Mouse (Mus musculus) 416B (cell line): Measurements from ENCODE around the gene Fgf14.
"Not testable (repeated sequence)": the region's sequence is repeated elsewhere in the genome, so short reads cannot be mapped to it uniquely, and the experiment has no call there.

ENCODE experiments used
- DNase-seq: peaks from one replicate; pipeline ENCODE4 v3.0.0; 2011; ENCODE audit warnings: low read depth

Fgf14 gene

DNA sequence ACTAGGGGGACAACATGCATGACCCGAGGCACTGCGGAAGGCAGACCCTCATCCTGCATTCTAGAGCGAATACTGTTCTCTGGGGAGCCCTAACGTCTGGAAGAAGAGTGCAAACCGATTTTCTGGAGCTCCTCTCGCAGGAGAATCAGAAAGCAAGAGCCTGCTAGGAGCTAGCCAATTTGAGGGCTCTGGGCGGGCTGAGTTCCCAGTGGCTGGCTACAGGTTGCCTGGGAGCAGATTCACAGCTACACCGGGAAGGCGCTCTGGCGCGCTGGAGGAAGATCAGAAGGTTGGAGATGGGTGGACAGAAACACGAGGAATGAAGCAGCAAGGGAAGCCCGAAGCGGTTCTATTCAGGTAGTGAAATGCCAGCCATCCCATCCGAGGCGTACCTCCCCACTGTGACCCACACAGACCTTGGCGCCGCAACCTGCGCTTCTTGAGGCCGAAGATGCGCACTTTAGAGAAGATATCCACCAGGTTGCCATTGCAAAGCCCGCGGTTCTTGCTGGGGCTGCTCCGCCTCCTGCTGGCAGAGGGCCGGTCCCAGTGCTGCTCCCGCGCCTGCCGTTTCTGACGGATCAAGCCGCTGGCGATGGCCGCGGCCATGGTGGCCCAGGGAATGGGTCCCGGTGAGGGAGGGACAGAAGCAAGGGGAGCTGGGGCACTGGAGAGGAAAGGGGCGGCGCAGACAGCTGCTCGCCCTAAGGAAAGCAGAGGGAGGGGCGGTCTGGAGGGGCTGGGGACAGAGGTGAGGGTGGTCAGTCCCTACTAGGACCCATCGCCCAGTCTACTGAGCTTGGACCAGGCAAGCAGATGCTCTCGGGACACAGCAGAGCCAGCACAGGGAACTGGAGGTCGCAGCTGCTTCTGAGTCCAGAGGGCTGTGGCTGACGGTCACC, 484.8 kb downstream of the Fgf14 start:
- no peak for DNase-seq

GRCm38 (mm10) chr14:124180265-124180664, 496.7 kb downstream of the Fgf14 start:
- DNase-seq, result no peak

GRCm38 (mm10) chr14:124174111-124174510, 502.8 kb downstream of the Fgf14 start:
- DNase-seq, result no peak

- DNase-seq, result no peak
Observed at GRCm38 (mm10) chr14:124163618-124164185, 513.2 kb downstream of the Fgf14 start.

- DNase-seq, result peak; percentile 0
Observed at GRCm38 (mm10) chr14:124147378-124147777, 529.5 kb downstream of the Fgf14 start.

GRCm38 (mm10) chr14:124107205-124107873, 569.6 kb downstream of the Fgf14 start:
- DNase-seq, result no peak

DNA sequence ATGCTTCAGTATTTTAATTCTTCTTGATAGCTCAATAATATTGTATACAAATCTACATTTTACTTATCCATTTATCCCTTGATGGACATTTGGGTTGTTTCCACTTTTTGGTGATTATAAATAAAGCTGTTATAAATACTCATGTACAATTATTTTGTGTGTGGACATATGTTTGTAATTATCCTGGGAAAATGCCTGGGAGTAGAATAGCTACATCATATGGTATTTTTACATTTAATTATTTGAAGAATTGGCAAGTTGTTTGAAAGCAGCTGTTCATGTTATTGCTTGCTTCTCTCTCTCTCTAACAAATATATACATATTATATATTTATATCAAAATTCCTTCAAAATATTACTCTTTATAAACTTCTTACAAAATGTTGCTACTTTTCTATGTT, 593.8 kb downstream of the Fgf14 start:
- no peak for DNase-seq

- DNase-seq, result no peak
Observed at GRCm38 (mm10) chr14:124044016-124044415, 632.9 kb downstream of the Fgf14 start.

DNA sequence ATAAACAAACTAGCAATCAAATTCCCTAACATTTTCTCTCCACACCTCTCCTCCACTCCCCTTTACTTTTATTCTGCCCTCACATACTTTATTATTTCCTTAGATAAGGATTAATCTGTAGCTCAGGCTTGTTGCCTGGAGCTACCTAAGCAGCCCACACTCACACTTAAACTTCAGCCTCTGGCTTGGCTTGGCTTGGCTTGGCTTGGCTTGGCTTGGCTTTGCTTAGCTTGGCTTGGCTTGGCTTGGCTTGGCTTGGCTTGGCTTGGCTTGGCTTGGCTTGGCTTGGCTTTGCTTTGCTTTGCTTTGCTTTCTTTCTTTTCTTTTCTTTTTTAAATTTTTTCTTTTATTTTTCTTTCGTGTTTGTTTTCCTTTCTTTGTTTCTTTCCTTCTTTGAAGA, 636.3 kb downstream of the Fgf14 start:
- no peak for DNase-seq

- DNase-seq, result no peak
Observed at GRCm38 (mm10) chr14:124037434-124037833, 639.5 kb downstream of the Fgf14 start.

DNA sequence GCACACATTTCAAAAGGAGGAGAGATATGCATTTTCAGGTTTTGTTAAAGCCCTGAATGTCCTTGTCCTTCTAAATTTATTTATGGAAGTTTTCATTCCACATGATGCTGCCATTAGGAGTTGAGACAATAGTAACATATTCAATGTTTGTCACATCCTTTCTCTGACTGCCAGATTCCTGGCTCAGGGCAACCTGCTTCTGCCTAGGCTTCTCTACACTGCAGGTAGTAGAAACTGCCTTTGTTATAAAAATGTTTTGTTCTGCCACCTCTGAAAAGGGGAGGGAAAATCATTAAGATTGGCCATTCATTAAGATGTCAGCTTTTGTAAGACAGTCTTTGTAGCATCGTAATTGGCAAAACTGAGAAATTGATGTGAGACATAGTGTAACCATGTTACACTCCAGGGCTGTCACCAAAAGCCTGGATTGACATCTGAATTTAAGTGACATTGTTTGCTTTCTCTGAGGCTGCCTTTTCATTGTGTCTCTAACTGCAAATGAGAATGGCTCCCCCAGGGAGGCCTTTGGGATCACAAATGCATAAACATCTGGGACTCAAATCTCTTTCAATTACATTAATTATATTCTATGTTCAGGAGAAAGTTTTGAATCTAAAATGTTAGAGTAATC, 640.2 kb downstream of the Fgf14 start:
- DNase-seq, result no peak

DNA sequence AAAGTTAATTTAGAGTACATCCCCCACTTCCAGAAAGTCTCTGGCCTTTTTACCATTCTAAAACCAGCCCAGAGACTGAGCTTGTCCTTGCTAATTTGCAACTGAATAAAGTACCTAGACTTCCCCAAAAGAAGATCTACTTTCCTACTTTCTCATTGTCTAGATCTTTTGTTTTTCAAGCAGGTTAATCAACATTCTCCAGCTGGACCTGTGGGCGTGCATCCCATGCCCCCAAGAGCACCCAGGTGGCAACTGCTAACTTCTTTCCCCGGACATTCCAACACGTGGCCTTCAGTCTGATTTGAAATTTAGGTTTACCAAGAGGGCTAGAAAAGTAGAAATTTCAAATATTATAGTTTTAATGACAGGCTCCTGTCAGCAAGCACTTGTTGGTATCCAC, 643.6 kb downstream of the Fgf14 start:
- DNase-seq, result not testable (repeated sequence)

DNA sequence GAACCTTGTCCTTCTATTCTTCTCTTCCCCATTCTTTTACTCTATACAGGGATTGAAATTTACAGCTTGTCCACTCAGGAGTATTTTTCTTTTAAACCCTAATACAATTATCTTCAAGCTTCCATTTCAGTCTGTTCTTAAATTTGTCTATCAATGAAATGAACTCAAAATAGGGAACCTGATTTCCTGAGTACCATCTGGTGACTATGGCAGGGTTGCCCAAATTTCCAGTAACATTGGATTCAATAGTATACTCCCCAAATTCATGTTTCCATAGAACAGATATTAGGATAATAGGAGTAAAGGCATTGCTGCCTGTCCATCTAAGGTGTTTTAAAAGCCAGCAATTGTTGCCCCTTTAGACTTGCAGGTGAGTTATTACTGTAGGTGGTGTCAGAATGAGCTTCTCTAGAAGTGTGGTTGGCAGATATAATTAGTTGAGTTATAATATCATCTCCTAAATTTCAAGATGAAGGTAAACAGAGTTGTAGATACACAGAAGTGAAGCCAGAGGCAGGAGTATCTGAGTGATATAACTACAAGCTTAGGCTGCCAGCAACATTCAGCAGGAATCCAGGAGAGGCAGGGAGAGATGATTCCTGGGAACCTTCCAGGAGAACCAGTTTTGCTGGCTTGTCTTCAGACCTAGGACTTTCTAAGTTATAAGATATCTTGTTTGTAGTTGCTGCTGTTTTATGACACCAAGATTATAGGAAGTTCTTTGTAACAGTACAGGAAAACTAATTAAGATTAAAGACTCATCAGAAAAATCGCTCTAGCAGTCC, 648.8 kb downstream of the Fgf14 start:
- no peak for DNase-seq

DNA sequence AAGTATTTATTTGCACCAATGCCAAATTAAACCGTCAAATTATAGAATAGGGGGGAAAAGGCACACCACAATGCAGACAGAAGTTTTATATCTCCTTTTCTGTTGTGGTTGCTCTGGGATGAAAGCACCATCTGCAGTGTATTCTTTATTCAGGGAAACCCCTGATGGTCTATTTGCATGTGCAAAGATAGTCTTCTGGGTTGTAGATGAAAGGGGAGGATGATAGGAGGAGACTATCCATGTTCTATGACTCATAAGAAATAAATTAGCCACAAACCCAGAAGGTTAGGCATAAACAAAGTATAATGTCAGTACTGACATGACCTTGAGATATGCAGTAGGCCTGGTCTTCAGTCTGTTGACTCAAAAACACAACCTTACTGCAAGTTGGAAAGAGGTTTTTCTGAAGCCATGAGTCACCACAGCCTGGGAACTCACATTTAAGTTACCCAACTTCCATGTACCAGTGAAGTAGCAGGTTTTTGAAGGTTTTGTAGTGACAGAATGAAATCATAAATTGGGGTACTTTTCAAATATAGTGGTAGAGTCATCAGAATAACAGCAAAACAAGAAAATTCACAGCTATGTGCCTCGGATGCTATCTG, 686.2 kb downstream of the Fgf14 start:
- no peak for DNase-seq

DNA sequence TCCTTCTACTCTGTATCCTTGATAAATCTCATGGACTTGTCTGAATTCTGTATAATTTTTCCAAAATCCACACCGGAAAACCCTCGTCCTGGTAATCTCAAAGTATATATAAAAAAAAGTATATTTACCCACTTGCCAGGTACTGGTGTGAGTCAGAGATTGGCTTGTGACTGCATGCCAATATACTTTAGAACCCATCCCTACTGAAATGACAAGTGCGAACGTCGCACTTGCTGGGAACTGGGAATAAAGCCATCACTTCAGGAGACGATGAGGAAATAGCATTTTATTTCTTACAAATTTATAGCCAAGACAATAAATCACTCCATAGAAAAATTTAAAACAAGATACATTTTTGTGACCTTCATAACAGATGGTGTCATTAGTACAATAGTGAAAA, 708.9 kb downstream of the Fgf14 start:
- no peak for DNase-seq

DNA sequence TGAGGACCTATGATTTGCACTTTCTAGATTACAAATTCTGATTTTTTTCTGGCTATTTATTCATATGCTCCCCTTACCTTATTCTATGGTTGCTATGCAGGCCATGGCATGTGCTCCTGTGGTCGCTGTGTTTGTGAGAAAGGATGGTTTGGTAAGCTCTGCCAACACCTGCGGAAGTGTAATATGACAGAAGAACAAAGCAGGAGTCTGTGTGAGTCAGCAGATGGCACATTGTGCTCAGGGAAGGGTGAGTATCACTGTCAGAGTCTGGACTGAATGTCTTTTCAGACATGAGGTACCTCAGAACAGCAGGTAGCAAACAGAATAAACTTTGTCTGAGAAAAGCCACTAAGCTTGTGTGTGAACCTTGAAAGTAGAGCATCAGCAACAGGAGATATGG, 710.4 kb downstream of the Fgf14 start:
- DNase-seq, result no peak
